Mouse (Mus musculus) stomach, postnatal 0 days (tissue): ENCODE results near the gene Olfr1444.

Source experiments
- CTCF ChIP-seq: IDR thresholded peaks from 2 replicates; pipeline ENCODE4 v1.5.1; 2016; ENCODE audit warnings: antibody characterized with exemption, low read depth, mild to moderate bottlenecking, moderate library complexity
- EP300 ChIP-seq: optimal IDR thresholded peaks from 2 replicates; pipeline ENCODE3; 2016; ENCODE audit warnings: antibody characterized with exemption

DNA sequence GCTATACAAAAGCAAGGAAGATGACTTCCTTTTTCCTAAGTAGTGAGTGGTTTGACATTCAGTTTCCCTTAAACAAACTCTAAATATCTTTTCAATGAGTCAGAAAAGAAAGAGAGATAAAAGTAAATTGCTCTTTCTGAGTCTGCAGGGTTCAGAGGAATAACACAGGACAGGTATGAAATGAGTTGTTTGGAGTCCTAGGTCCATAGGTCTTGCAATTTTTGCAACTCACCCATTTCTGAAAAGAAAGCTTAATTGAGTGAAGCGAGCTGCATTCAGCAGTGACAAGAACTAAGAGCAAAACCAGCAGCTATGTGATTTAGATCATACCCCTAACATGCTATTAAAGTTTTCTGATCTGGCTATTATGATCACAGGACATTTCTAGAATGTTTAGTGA, 25.5 kb upstream of the Olfr1444 start:
- TF ChIP-seq CTCF (no peak), EP300 (no peak)
